Mouse (Mus musculus) thymus, adult 2 months (tissue): ENCODE measurements around the gene Tdg. TPM values are rescaled to one million over a fixed set of nuclear protein-coding genes. Genes with fewer than 3 reads are reported as not detected.

ENCODE experiments used
- DNase-seq: peaks from one replicate; pipeline ENCODE4 v3.0.0; 2021
- H3K27ac ChIP-seq: fragments of 200-500 bp; 2 replicates; pipeline ENCODE4 v1.5.1; 2012; ENCODE audit warnings: low read length, control low read depth; ENCODE audit not compliant: control insufficient read depth, insufficient read depth
- H3K27me3 ChIP-seq: fragments of 200-500 bp; 2 replicates; pipeline ENCODE4 v1.6.1; 2012; ENCODE audit warnings: mild to moderate bottlenecking, low read length, moderate library complexity, mixed read lengths; ENCODE audit not compliant: control insufficient read depth, insufficient read depth
- H3K36me3 ChIP-seq: fragments of 200-500 bp; 2 replicates; pipeline ENCODE4 v1.6.1; 2012; ENCODE audit warnings: mild to moderate bottlenecking, low read length, moderate library complexity; ENCODE audit not compliant: control insufficient read depth, insufficient read depth
- H3K4me1 ChIP-seq: fragments of 200-500 bp; replicated peaks from 2 replicates; pipeline ENCODE4 v1.6.1; 2012; ENCODE audit warnings: low read length; ENCODE audit not compliant: control insufficient read depth, insufficient read depth
- H3K4me3 ChIP-seq: fragments of 200-500 bp; 2 replicates; pipeline ENCODE4 v1.5.1; 2012; ENCODE audit warnings: mild to moderate bottlenecking, low read length, control low read depth, moderate library complexity; ENCODE audit not compliant: control insufficient read depth, insufficient read depth
- CTCF ChIP-seq: fragments of 200-500 bp; IDR thresholded peaks from 2 replicates; pipeline ENCODE4 v1.5.1; 2012; ENCODE audit warnings: mild to moderate bottlenecking, control low read depth, low read length, moderate library complexity, borderline replicate concordance; ENCODE audit not compliant: control insufficient read depth, poor library complexity, insufficient read depth; ENCODE audit errors: extremely low read depth
- POLR2A ChIP-seq: fragments of 200-500 bp; IDR thresholded peaks from 2 replicates; pipeline ENCODE4 v1.6.1; 2012; ENCODE audit warnings: mild to moderate bottlenecking, low read length, control low read depth, moderate library complexity; ENCODE audit not compliant: control insufficient read depth, poor library complexity, insufficient read depth; ENCODE audit errors: extremely low read depth
- WGBS: fragments of 180-500 bp; shearing (Covaris S2); methylation state at CpG from one replicate; pipeline ENCODE4 v1.1.7; 2018; 5-methylcytosine and 5-hydroxymethylcytosine counted together
- polyA plus RNA-seq: library from polyadenylated mRNA; depleted of rRNA; stranded (reverse); fragments of >200 nt; gene quantifications from 2 replicates; pipeline ENCODE4 v1.2.3, GENCODE M21; 2012

The Tdg gene
- polyA plus RNA-seq, 1 experiment, result 49.9 TPM

GRCm38 (mm10) chr10:82630497-82630896, 869 bp downstream of the Tdg start:
- 33% methylated on average over 7 of the region's 7 CpGs for WGBS
- peak overlapping the region; percentile 63; the same call in 1 of the 2 replicates for H3K4me3 ChIP-seq

GRCm38 (mm10) chr10:82631133-82631532, 1.5 kb downstream of the Tdg start:
- H3K4me3 ChIP-seq, result no peak overlapping the region
- TF ChIP-seq POLR2A (no peak), CTCF (no peak)
- no peaks in the 10 kb centered on the region for H3K36me3 ChIP-seq
- no peak overlapping the region for H3K27ac ChIP-seq
- H3K27me3 ChIP-seq, result no peaks in the 10 kb centered on the region
- DNase-seq, result no peak
- WGBS, result 88% methylated on average over 7 of the region's 7 CpGs
- H3K4me1 ChIP-seq, result peaks cover 17% of the 10 kb centered on the region

More at GRCm38 (mm10) chr10:82630497-82630896, 869 bp downstream of the Tdg start:
- H3K4me1 ChIP-seq, result peaks cover 17% of the 10 kb centered on the region
- no peak for TF ChIP-seq POLR2A
- TF ChIP-seq CTCF, result no peak
- DNase-seq, result no peak
- H3K27ac ChIP-seq, result no peak overlapping the region
- no peaks in the 10 kb centered on the region for H3K36me3 ChIP-seq
- H3K27me3 ChIP-seq, result no peaks in the 10 kb centered on the region

GRCm38 (mm10) chr10:82632496-82633280, 3.1 kb downstream of the Tdg start:
- 0 out of 2 replicates have a peak, but pooled peaks cover 4% of the 10 kb centered on the region for H3K36me3 ChIP-seq
- 95% methylated on average over 12 of the region's 12 CpGs for WGBS
- peaks cover 17% of the 10 kb centered on the region for H3K4me1 ChIP-seq
- no peak overlapping the region for H3K4me3 ChIP-seq
- DNase-seq, result no peak
- TF ChIP-seq CTCF (no peak), POLR2A (no peak)
- H3K27ac ChIP-seq, result no peak overlapping the region
- no peaks in the 10 kb centered on the region for H3K27me3 ChIP-seq

- Histone ChIP-seq H3K4me1 (peaks cover 12% of the 10 kb centered on the region), H3K27ac (no peak overlapping the region), H3K36me3 (peaks cover 13% of the 10 kb centered on the region), H3K27me3 (no peaks in the 10 kb centered on the region), H3K4me3 (no peak overlapping the region)
- no peak for DNase-seq
- TF ChIP-seq CTCF (no peak), POLR2A (no peak)
- 98% methylated on average over 7 of the region's 7 CpGs for WGBS
These were observed 4.7 kb downstream of the Tdg start for GRCm38 (mm10) chr10:82634348-82634747.

- DNase-seq, result no peak
- no peak for TF ChIP-seq POLR2A
- TF ChIP-seq CTCF, result no peak
- 97% methylated on average over 3 of the region's 3 CpGs for WGBS
- Histone ChIP-seq H3K27ac (no peak overlapping the region), H3K4me1 (0 out of 2 replicates have a peak, but pooled peaks cover 4% of the 10 kb centered on the region), H3K36me3 (peaks cover 33% of the 10 kb centered on the region), H3K27me3 (no peaks in the 10 kb centered on the region), H3K4me3 (no peak overlapping the region)
These were observed 6.7 kb downstream of the Tdg start for GRCm38 (mm10) chr10:82636321-82636720.

- Histone ChIP-seq H3K27ac (no peak overlapping the region), H3K36me3 (peaks cover 60% of the 10 kb centered on the region), H3K4me1 (no peaks in the 10 kb centered on the region), H3K27me3 (no peaks in the 10 kb centered on the region), H3K4me3 (no peak overlapping the region)
- no peak for DNase-seq
- TF ChIP-seq CTCF (no peak), POLR2A (no peak)
- WGBS, result 97% methylated on average over 8 of the region's 8 CpGs
These were observed 9.5 kb downstream of the Tdg start for GRCm38 (mm10) chr10:82639032-82639698.

- H3K4me3 ChIP-seq, result no peak overlapping the region
- no peak for TF ChIP-seq CTCF
- TF ChIP-seq POLR2A, result no peak
- no peak for DNase-seq
- peaks cover 80% of the 10 kb centered on the region for H3K36me3 ChIP-seq
- no peak overlapping the region for H3K27ac ChIP-seq
- WGBS, result 97% methylated on average over 9 of the region's 9 CpGs
- H3K27me3 ChIP-seq, result no peaks in the 10 kb centered on the region
- H3K4me1 ChIP-seq, result no peaks in the 10 kb centered on the region
These were observed 11.9 kb downstream of the Tdg start for GRCm38 (mm10) chr10:82641481-82641880.
